Comparison of ENCODE assay signal across 8 mouse cellular contexts in the genomic region with DNA sequence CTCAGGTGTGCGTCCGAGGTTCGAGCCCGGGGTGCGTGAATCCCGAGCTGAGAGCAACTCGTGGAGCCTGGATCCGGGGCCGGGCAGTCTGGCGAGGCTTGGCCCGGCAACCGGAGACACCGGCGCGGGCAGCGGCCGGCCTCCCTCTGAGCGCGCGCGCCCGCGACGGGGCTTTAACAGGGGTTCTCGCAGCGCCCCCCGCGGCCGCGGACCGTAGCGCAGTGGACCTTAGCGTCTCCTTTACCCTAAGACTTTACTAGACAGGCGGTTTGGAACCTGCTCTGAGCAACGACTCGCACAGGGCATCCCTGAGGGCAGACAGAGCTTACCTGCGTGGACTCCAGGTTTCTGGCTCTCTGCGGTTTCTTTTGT. TPM values are rescaled to one million over a fixed set of nuclear protein-coding genes. Genes with fewer than 3 reads are reported as not detected.
DNase-seq lines count a peak whose midpoint lies in the region; ATAC-seq lines count a peak whose summit lies in the region.

A gene (minus strand): TSS at position 167 of the 372 bp plus-strand sequence.

- peak; percentile 92 for ATAC-seq in intestine, embryonic 15.5 days

- H3K9me3 ChIP-seq in intestine, embryonic 15.5 days: no peaks in the 10 kb centered on the region
- H3K9me3 ChIP-seq in megakaryocyte, embryonic 14.5 days: no peaks in the 10 kb centered on the region

- H3K4me3 ChIP-seq in intestine, embryonic 15.5 days (replicated peaks): peak within 1 kb of the TSS; percentile 70
- peak within 1 kb of the TSS; percentile 90 for H3K4me3 ChIP-seq in megakaryocyte, embryonic 14.5 days (replicated peaks)

- peak within 1 kb of the TSS; percentile 97 for H3K4me2 ChIP-seq in intestine, embryonic 15.5 days (replicated peaks)

- H3K4me1 ChIP-seq in intestine, embryonic 15.5 days (replicated peaks): peaks cover 4% of the 10 kb centered on the region; the same call in 1 of the 2 replicates
- peaks cover 18% of the 10 kb centered on the region for H3K4me1 ChIP-seq in megakaryocyte, embryonic 14.5 days

- H3K27me3 ChIP-seq in intestine, embryonic 15.5 days (replicated peaks): peaks cover 27% of the 10 kb centered on the region
- H3K27me3 ChIP-seq in megakaryocyte, embryonic 14.5 days (replicated peaks): peaks cover 90% of the 10 kb centered on the region

- intact Hi-C loops in left cerebral cortex, postnatal 10 days (cut with DNase I): no loop called here

- no peaks in the 10 kb centered on the region for H3K36me3 ChIP-seq in intestine, embryonic 15.5 days
- no peaks in the 10 kb centered on the region for H3K36me3 ChIP-seq in megakaryocyte, embryonic 14.5 days (replicated peaks; ENCODE audit: low read length)

- H3K9ac ChIP-seq in intestine, embryonic 15.5 days: peak within 1 kb of the TSS; percentile 56

- DNase-seq in adrenal gland, adult 8-10 months: peak; percentile 62
- peak; percentile 72 for DNase-seq in embryo, embryonic 11.5 days (ENCODE audit: low read depth, low spot score)
- peak; percentile 81 to 85 for DNase-seq in gastrocnemius, postnatal 4 days (ENCODE audit: low spot score in 2 of 2)
- DNase-seq in left cerebral cortex, postnatal 10 days (ENCODE audit: extremely low spot score in 1 of 2, low spot score in 2 of 2): peak; percentile 53 to 89
- peak; percentile 78 for DNase-seq in right cerebral cortex, postnatal 25 days
- peak; percentile 90 for DNase-seq in urinary bladder, postnatal 25 days (ENCODE audit: low spot score)

- no peak within 1 kb of the TSS for H3K27ac ChIP-seq in intestine, embryonic 15.5 days

- WGBS in intestine, embryonic 15.5 days: under 1% methylated on average over 38 of the region's 38 CpGs

RNA-seq across cellular contexts. Expression of the gene that starts here (rescaled TPM):
- 1 to 10 TPM; 2.5 to 3.7 (median 2.7) TPM for total RNA-seq in adrenal gland, adult 8-10 months (2022)
- 1 to 10 TPM; 2.9 to 5.0 TPM for total RNA-seq in gastrocnemius, postnatal 4 days (2021)
- 3.8 and 4.1 TPM in 2 replicates for polyA plus RNA-seq in intestine, embryonic 15.5 days (2015; fragmentation: Nextera tagmentation; extraction: Ambion mirVana)
- 1 to 10 TPM; 6.5 to 6.6 TPM for total RNA-seq in left cerebral cortex, postnatal 10 days (2021)
- polyA plus RNA-seq in megakaryocyte, embryonic 14.5 days (2012; ENCODE audit: insufficient read depth, low replicate concordance): not detected in 2 replicates
